Mouse (Mus musculus) brain, embryonic 14.5 days (tissue): Measurements from ENCODE around the gene Drc3.

Source experiments
- CTCF ChIP-seq: fragments of 200-500 bp; IDR thresholded peaks from 2 replicates; pipeline ENCODE4 v1.5.1; 2012; ENCODE audit warnings: inconsistent platforms, mild to moderate bottlenecking, moderate library complexity, borderline replicate concordance; ENCODE audit not compliant: insufficient read depth, insufficient read length; ENCODE audit errors: extremely low read depth
- POLR2A ChIP-seq: fragments of 200-500 bp; IDR thresholded peaks from 2 replicates; pipeline ENCODE4 v1.6.1; 2012; ENCODE audit warnings: mild to moderate bottlenecking, inconsistent platforms, borderline replicate concordance; ENCODE audit not compliant: poor library complexity, insufficient read depth, insufficient read length, severe bottlenecking; ENCODE audit errors: extremely low read depth

DNA sequence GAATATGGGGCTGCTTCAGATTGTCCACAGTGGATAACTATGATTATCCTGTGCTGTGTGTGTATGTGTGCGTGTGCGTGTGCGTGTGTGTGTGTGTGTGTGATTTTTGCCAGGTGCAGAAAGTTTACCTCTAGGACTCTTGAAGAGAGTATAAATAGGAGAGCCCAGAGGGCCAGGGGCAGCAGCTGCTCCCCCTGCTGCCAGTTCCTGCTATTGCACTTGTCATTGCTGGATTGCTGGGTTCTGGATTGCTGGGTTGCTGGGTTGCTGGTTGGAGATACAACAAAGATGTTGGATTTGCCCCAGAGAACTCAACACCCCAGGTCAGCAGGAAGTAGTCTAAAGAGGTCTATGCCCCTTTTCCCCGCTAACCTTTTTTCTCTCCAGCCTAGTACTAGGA, 14.8 kb upstream of the Drc3 start:
- peak; percentile 65 for TF ChIP-seq CTCF
- TF ChIP-seq POLR2A = no peak
